Mouse (Mus musculus) lung, embryonic 15.5 days (tissue): ENCODE data around the gene Bmpr2. TPM values are rescaled to one million over a fixed set of nuclear protein-coding genes. Genes with fewer than 3 reads are reported as not detected.
"Not testable (repeated sequence)": the region's sequence is repeated elsewhere in the genome, so short reads cannot be mapped to it uniquely, and the experiment has no call there.

Experiments used
- ATAC-seq: fragments of 200-750 bp; cut with Nextera tagmentation; 2 replicates; pipeline ENCODE4 v1.8.0; 2017; ENCODE audit warnings: moderate number of reproducible peaks, borderline replicate concordance; ENCODE audit not compliant: low FRiP score, low TSS enrichment; ENCODE audit errors: extremely low read depth
- H3K27ac ChIP-seq: fragments of 300-500 bp; sonication (generic); 2 replicates; pipeline ENCODE4 v1.5.1; 2015; ENCODE audit warnings: moderate library complexity, mild to moderate bottlenecking, inconsistent platforms
- H3K27me3 ChIP-seq: fragments of 300-500 bp; sonication (generic); 2 replicates; pipeline ENCODE4 v1.6.1; 2015; ENCODE audit warnings: inconsistent platforms
- H3K36me3 ChIP-seq: fragments of 300-500 bp; sonication (generic); 2 replicates; pipeline ENCODE4 v1.6.1; 2015; ENCODE audit warnings: inconsistent platforms
- H3K4me1 ChIP-seq: fragments of 300-500 bp; sonication (generic); 2 replicates; pipeline ENCODE4 v1.6.1; 2015; ENCODE audit warnings: inconsistent platforms
- H3K4me2 ChIP-seq: fragments of 300-500 bp; sonication (generic); 2 replicates; pipeline ENCODE4 v1.6.1; 2015; ENCODE audit warnings: inconsistent platforms, mild to moderate bottlenecking, moderate library complexity
- H3K4me3 ChIP-seq: fragments of 300-500 bp; sonication (generic); 2 replicates; pipeline ENCODE4 v1.5.1; 2015; ENCODE audit warnings: mild to moderate bottlenecking, inconsistent platforms
- H3K9ac ChIP-seq: fragments of 300-500 bp; sonication (generic); 2 replicates; pipeline ENCODE4 v1.6.1; 2015; ENCODE audit warnings: inconsistent platforms
- H3K9me3 ChIP-seq: fragments of 300-500 bp; sonication (generic); 2 replicates; pipeline ENCODE4 v1.6.1; 2016; ENCODE audit warnings: inconsistent platforms
- WGBS: fragments of 180-500 bp; shearing (Covaris S2); methylation state at CpG from one replicate; pipeline ENCODE4 v1.1.7; 2015; 5-methylcytosine and 5-hydroxymethylcytosine counted together
- polyA plus RNA-seq: library from polyadenylated mRNA; unstranded; fragments of >200 nt; fragmentation: Nextera tagmentation; extraction: Ambion mirVana; gene quantifications from 2 replicates; pipeline ENCODE4 v1.2.1, GENCODE M21; 2015

The Bmpr2 gene
- 8.9 and 9.5 TPM in 2 replicates for polyA plus RNA-seq

- Histone ChIP-seq H3K36me3 (no peaks in the 10 kb centered on the region), H3K27me3 (no peaks in the 10 kb centered on the region), H3K4me1 (peaks cover 15% of the 10 kb centered on the region), H3K4me3 (peak within 1 kb of the TSS; percentile 78), H3K4me2 (peak within 1 kb of the TSS; percentile 88), H3K9me3 (no peaks in the 10 kb centered on the region), H3K9ac (peak within 1 kb of the TSS; percentile 93), H3K27ac (peak within 1 kb of the TSS; percentile 99)
- under 1% methylated on average over 62 of the region's 75 CpGs for WGBS
- peak; percentile 94 for ATAC-seq
These were observed at the start of gene Bmpr2 for GRCm38 (mm10) chr1:59763164-59763768. TSS of gene Bmpr2 (plus strand) at chr1:59763400.

- 26% methylated on average over 4 of the region's 4 CpGs for WGBS
- no peak for ATAC-seq
- Histone ChIP-seq H3K27ac (0 out of 2 replicates have a peak overlapping the region, but pooled peaks have one; percentile 12), H3K36me3 (peaks cover 33% of the 10 kb centered on the region), H3K4me2 (no peak overlapping the region), H3K4me1 (no peaks in the 10 kb centered on the region), H3K4me3 (no peak overlapping the region), H3K9me3 (no peaks in the 10 kb centered on the region), H3K27me3 (no peaks in the 10 kb centered on the region), H3K9ac (no peak overlapping the region)
These were observed 43.3 kb upstream of the Bmpr2 start for GRCm38 (mm10) chr1:59719900-59720299.

GRCm38 (mm10) chr1:59725661-59726060, 37.5 kb upstream of the Bmpr2 start:
- H3K4me2 ChIP-seq: no peak overlapping the region
- WGBS: 44% methylated on average over 4 of the region's 4 CpGs
- no peak overlapping the region for H3K4me3 ChIP-seq
- no peaks in the 10 kb centered on the region for H3K9me3 ChIP-seq
- H3K4me1 ChIP-seq: peaks cover 5% of the 10 kb centered on the region
- no peaks in the 10 kb centered on the region for H3K27me3 ChIP-seq
- ATAC-seq: no peak
- 0 out of 2 replicates have a peak, but pooled peaks cover 4% of the 10 kb centered on the region for H3K36me3 ChIP-seq
- H3K27ac ChIP-seq: no peak overlapping the region
- no peak overlapping the region for H3K9ac ChIP-seq

- H3K36me3 ChIP-seq: no peaks in the 10 kb centered on the region
- H3K27ac ChIP-seq: no peak overlapping the region
- no peak overlapping the region for H3K9ac ChIP-seq
- ATAC-seq: no peak
- no peak overlapping the region for H3K4me3 ChIP-seq
- H3K9me3 ChIP-seq: no peaks in the 10 kb centered on the region
- WGBS: 72% methylated on average over 8 of the region's 8 CpGs
- H3K4me1 ChIP-seq: peaks cover 15% of the 10 kb centered on the region
- no peaks in the 10 kb centered on the region for H3K27me3 ChIP-seq
- no peak overlapping the region for H3K4me2 ChIP-seq
These were observed 33.1 kb upstream of the Bmpr2 start for GRCm38 (mm10) chr1:59730106-59730505.

GRCm38 (mm10) chr1:59730737-59731136, 32.5 kb upstream of the Bmpr2 start:
- Histone ChIP-seq H3K9ac (no peak overlapping the region), H3K4me1 (peaks cover 10% of the 10 kb centered on the region; the same call in 1 of the 2 replicates), H3K4me3 (no peak overlapping the region), H3K9me3 (no peaks in the 10 kb centered on the region), H3K4me2 (no peak overlapping the region), H3K27me3 (no peaks in the 10 kb centered on the region), H3K36me3 (no peaks in the 10 kb centered on the region), H3K27ac (no peak overlapping the region)
- no peak for ATAC-seq
- 88% methylated on average over 4 of the region's 4 CpGs for WGBS

GRCm38 (mm10) chr1:59734076-59734475, 29.1 kb upstream of the Bmpr2 start:
- ATAC-seq: no peak
- H3K9ac ChIP-seq: no peak overlapping the region
- no peak overlapping the region for H3K4me2 ChIP-seq
- H3K36me3 ChIP-seq: no peaks in the 10 kb centered on the region
- no peaks in the 10 kb centered on the region for H3K9me3 ChIP-seq
- no peaks in the 10 kb centered on the region for H3K27me3 ChIP-seq
- 31% methylated on average over 6 of the region's 6 CpGs for WGBS
- H3K4me1 ChIP-seq: peaks cover 10% of the 10 kb centered on the region; the same call in 1 of the 2 replicates
- no peak overlapping the region for H3K27ac ChIP-seq
- H3K4me3 ChIP-seq: no peak overlapping the region

- WGBS: 69% methylated on average over 6 of the region's 6 CpGs
- ATAC-seq: no peak
- Histone ChIP-seq H3K9ac (no peak overlapping the region), H3K36me3 (no peaks in the 10 kb centered on the region), H3K27me3 (no peaks in the 10 kb centered on the region), H3K4me1 (peaks cover 10% of the 10 kb centered on the region), H3K4me3 (no peak overlapping the region), H3K9me3 (no peaks in the 10 kb centered on the region), H3K4me2 (no peak overlapping the region), H3K27ac (no peak overlapping the region)
These were observed 24.3 kb upstream of the Bmpr2 start for GRCm38 (mm10) chr1:59738768-59739414.

- Histone ChIP-seq H3K4me3 (no peak overlapping the region), H3K4me2 (no peak overlapping the region), H3K27ac (peak overlapping the region; percentile 23; the same call in 1 of the 2 replicates), H3K36me3 (no peaks in the 10 kb centered on the region), H3K4me1 (peaks cover 3% of the 10 kb centered on the region; the same call in 1 of the 2 replicates), H3K9ac (no peak overlapping the region), H3K9me3 (no peaks in the 10 kb centered on the region), H3K27me3 (no peaks in the 10 kb centered on the region)
- ATAC-seq: no peak
- 45% methylated on average over 17 of the region's 17 CpGs for WGBS
These were observed 23.4 kb upstream of the Bmpr2 start for GRCm38 (mm10) chr1:59739577-59740354.

GRCm38 (mm10) chr1:59749047-59749446, 14.2 kb upstream of the Bmpr2 start:
- no peak for ATAC-seq
- Histone ChIP-seq H3K36me3 (no peaks in the 10 kb centered on the region), H3K27ac (no peak overlapping the region), H3K9ac (no peak overlapping the region), H3K27me3 (no peaks in the 10 kb centered on the region), H3K4me2 (no peak overlapping the region), H3K4me1 (no peaks in the 10 kb centered on the region), H3K4me3 (no peak overlapping the region), H3K9me3 (no peaks in the 10 kb centered on the region)
- WGBS: 56% methylated on average over 2 of the region's 2 CpGs

GRCm38 (mm10) chr1:59749724-59750123, 13.5 kb upstream of the Bmpr2 start:
- not testable (repeated sequence) for H3K36me3 ChIP-seq, H3K4me1 ChIP-seq, H3K27ac ChIP-seq, H3K4me2 ChIP-seq, ATAC-seq, H3K9me3 ChIP-seq, H3K9ac ChIP-seq, H3K27me3 ChIP-seq, H3K4me3 ChIP-seq
- 70% methylated on average over 5 of the region's 5 CpGs for WGBS

- ATAC-seq: no peak
- Histone ChIP-seq H3K36me3 (no peaks in the 10 kb centered on the region), H3K27me3 (no peaks in the 10 kb centered on the region), H3K9ac (no peak overlapping the region), H3K9me3 (no peaks in the 10 kb centered on the region), H3K4me3 (no peak overlapping the region), H3K4me1 (no peaks in the 10 kb centered on the region), H3K4me2 (no peak overlapping the region), H3K27ac (no peak overlapping the region)
- WGBS: 77% methylated on average over 1 of the region's 1 CpGs
These were observed 7.9 kb upstream of the Bmpr2 start for GRCm38 (mm10) chr1:59755298-59755697.

- Histone ChIP-seq H3K36me3 (no peaks in the 10 kb centered on the region), H3K4me3 (no peak overlapping the region), H3K27me3 (no peaks in the 10 kb centered on the region), H3K27ac (no peak overlapping the region), H3K4me2 (no peak overlapping the region), H3K4me1 (no peaks in the 10 kb centered on the region), H3K9me3 (no peaks in the 10 kb centered on the region), H3K9ac (no peak overlapping the region)
- WGBS: 80% methylated on average over 1 of the region's 1 CpGs
- no peak for ATAC-seq
These were observed 4.9 kb upstream of the Bmpr2 start for GRCm38 (mm10) chr1:59758325-59758724.
